Mouse (Mus musculus) testis, adult 2 months (tissue): ENCODE results near the gene Abl1. TPM values are rescaled to one million over a fixed set of nuclear protein-coding genes. Genes with fewer than 3 reads are reported as not detected.

Source experiments
- H3K27ac ChIP-seq: fragments of 200-500 bp; 2 replicates; pipeline ENCODE4 v1.5.1; 2012; ENCODE audit warnings: low read depth, low read length; ENCODE audit not compliant: control insufficient read depth, insufficient read depth
- H3K27me3 ChIP-seq: fragments of 200-500 bp; 2 replicates; pipeline ENCODE4 v1.6.1; 2012; ENCODE audit warnings: mild to moderate bottlenecking, low read length, moderate library complexity; ENCODE audit not compliant: control insufficient read depth, insufficient read depth
- H3K36me3 ChIP-seq: fragments of 200-500 bp; 2 replicates; pipeline ENCODE4 v1.6.1; 2012; ENCODE audit warnings: mild to moderate bottlenecking, low read length; ENCODE audit not compliant: control insufficient read depth, insufficient read depth
- H3K4me1 ChIP-seq: fragments of 200-500 bp; 2 replicates; pipeline ENCODE4 v1.6.1; 2012; ENCODE audit warnings: low read length; ENCODE audit not compliant: control insufficient read depth, insufficient read depth
- H3K4me3 ChIP-seq: fragments of 200-500 bp; 2 replicates; pipeline ENCODE4 v1.5.1; 2012; ENCODE audit warnings: low read depth, mild to moderate bottlenecking, low read length, moderate library complexity, mixed read lengths; ENCODE audit not compliant: control insufficient read depth
- CTCF ChIP-seq: fragments of 200-500 bp; IDR thresholded peaks from 2 replicates; pipeline ENCODE4 v1.5.1; 2012; ENCODE audit warnings: low read depth, mild to moderate bottlenecking, inconsistent platforms, low read length, moderate library complexity; ENCODE audit not compliant: control insufficient read depth, insufficient read depth, insufficient replicate concordance
- POLR2A ChIP-seq: fragments of 200-500 bp; IDR thresholded peaks from 2 replicates; pipeline ENCODE4 v1.6.1; 2012; ENCODE audit warnings: low read depth, mild to moderate bottlenecking, inconsistent platforms, low read length, moderate library complexity; ENCODE audit not compliant: control insufficient read depth
- polyA plus RNA-seq: library from polyadenylated mRNA; depleted of rRNA; stranded (reverse); fragments of >200 nt; gene quantifications from 2 replicates; pipeline ENCODE4 v1.2.3, GENCODE M21; 2012

The Abl1 gene
- polyA plus RNA-seq, 1 experiment = 47.4 TPM

DNA sequence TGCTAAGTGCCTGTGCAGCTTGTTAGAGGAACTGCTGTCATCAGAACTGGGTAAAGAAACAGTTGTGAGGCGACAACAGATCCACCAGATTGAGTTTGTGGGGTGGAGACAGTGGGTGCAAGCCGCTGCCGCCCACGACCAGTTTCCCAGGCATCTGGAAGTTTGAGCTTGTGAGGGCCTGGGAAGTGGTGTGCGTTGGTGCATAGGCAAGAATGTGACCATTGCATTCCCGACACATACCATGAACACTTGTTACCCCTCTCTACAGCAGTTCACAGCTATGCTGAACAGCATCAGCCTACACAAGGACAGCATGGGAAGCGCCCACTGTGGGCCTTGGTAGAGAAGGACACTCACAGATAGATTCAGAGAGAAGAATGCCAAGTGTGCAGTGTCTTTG lies 27.8 kb downstream of the Abl1 start:
- no peaks in the 10 kb centered on the region for H3K36me3 ChIP-seq
- no peak for TF ChIP-seq POLR2A
- TF ChIP-seq CTCF = no peak
- H3K4me3 ChIP-seq = no peak overlapping the region
- no peaks in the 10 kb centered on the region for H3K27me3 ChIP-seq
- H3K27ac ChIP-seq = no peak overlapping the region
- H3K4me1 ChIP-seq = no peaks in the 10 kb centered on the region

DNA sequence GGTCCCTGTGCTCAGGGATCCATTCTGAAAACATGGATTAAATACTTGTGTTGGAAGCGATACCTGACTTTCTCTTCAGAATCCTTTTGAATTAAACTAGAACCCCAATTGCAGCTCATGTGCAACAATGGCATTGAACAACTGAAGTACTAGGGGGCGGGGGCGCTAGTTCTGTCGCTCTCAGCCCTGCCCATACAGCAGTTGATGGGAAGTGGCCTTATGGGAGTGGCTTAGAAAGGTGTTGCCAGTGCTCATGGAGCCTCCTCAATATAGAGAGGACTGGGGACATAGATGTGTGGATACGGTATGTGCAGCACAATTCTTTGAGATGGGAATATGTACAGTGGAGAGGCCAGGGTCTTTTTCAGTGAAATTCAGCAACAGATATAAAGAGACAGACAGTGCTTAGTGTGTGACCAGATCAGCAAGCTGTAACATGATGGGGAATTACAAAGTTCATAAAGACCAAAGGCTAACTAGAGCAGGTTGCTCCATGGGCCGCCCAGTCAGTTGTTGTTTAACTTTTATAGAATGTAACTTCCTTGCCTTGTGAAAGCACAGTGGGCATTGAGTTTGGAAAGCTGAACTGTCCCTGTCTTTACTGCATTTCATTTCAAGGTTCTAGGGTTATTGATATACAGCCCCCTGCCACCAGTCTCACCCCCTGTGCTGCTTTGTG lies 31.2 kb downstream of the Abl1 start:
- TF ChIP-seq POLR2A (no peak), CTCF (no peak)
- Histone ChIP-seq H3K4me3 (no peak overlapping the region), H3K36me3 (no peaks in the 10 kb centered on the region), H3K4me1 (no peaks in the 10 kb centered on the region), H3K27ac (no peak overlapping the region), H3K27me3 (no peaks in the 10 kb centered on the region)

DNA sequence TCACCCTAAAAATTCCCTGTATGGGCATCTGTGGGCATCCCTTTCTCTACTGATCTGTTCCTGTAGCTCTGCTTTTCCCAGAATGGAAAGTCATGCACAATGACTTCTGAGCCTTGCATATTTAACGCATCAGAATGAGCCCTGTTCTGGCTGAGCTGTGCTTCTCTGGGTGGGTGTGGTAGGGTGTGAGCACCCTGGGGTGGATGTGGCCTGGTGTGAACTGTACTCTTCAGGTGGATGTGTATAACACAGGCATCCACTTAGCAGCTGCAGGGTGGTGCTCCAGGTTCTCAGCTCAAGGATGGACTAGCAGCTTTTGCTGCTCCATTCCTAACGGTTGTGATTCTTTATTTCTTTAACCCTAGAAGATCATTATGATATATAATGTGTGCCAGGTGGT lies 31.8 kb downstream of the Abl1 start:
- H3K36me3 ChIP-seq = no peaks in the 10 kb centered on the region
- no peaks in the 10 kb centered on the region for H3K27me3 ChIP-seq
- TF ChIP-seq CTCF = no peak
- no peak for TF ChIP-seq POLR2A
- no peak overlapping the region for H3K4me3 ChIP-seq
- H3K27ac ChIP-seq = no peak overlapping the region
- H3K4me1 ChIP-seq = no peaks in the 10 kb centered on the region

DNA sequence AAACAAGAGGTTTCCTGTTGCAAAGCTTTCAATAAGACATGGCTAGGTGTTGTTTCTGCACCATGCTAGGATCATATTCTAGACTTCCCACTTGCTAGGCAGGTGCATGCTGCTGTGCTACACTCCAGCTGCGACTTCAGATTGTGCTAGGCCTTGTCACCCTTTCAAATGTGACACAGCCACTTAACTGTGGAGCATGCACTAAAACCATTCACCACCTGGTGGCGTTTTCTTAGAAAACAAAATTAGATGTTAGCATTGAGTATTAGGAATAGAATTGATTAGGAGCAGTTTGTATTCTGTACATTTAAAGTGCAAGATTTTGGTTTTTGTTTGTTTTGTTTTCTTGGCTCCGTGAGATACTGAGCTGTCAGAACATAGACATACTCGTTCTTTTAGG lies 32.6 kb downstream of the Abl1 start:
- H3K27ac ChIP-seq = no peak overlapping the region
- no peaks in the 10 kb centered on the region for H3K27me3 ChIP-seq
- H3K36me3 ChIP-seq = no peaks in the 10 kb centered on the region
- no peaks in the 10 kb centered on the region for H3K4me1 ChIP-seq
- TF ChIP-seq CTCF = no peak
- TF ChIP-seq POLR2A = no peak
- H3K4me3 ChIP-seq = no peak overlapping the region

DNA sequence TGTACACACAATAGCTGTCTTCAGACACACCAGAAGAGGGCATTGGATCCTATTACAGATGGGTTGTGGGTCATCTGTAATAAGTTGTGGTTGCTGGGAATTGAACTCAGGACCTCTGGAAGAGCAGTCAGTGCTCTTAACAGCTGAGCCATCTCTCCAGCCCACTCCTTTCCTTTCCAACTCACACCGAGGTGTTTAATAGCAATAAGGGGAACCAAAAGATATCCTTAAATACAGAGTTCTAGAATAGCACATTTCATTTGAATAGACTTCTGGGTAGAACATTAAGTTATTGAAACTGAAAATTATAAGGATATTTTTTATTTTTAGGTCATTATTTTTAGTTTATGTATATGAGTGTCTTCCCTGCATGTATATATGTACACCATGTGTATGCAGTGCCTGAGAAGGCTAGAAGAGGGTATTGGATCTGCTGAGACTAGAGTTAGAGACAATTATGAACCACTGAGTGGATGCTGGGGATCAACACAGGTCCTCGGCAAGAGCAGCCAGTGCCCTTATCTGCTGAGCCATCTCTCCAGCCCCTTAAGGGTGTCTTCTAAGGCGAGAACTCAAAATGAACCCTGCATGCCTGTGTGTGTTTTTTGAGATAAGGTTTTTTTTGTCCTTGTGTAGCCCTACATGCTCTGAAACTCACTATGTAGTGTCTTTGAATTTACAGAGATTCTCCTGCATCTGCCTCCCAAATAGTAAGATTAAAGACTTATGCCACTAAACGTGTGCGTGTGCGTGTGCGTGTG lies 36.7 kb downstream of the Abl1 start:
- H3K27me3 ChIP-seq = no peaks in the 10 kb centered on the region
- H3K4me1 ChIP-seq = no peaks in the 10 kb centered on the region
- no peaks in the 10 kb centered on the region for H3K36me3 ChIP-seq
- TF ChIP-seq CTCF = no peak
- TF ChIP-seq POLR2A = no peak
- H3K27ac ChIP-seq = no peak overlapping the region
- no peak overlapping the region for H3K4me3 ChIP-seq

DNA sequence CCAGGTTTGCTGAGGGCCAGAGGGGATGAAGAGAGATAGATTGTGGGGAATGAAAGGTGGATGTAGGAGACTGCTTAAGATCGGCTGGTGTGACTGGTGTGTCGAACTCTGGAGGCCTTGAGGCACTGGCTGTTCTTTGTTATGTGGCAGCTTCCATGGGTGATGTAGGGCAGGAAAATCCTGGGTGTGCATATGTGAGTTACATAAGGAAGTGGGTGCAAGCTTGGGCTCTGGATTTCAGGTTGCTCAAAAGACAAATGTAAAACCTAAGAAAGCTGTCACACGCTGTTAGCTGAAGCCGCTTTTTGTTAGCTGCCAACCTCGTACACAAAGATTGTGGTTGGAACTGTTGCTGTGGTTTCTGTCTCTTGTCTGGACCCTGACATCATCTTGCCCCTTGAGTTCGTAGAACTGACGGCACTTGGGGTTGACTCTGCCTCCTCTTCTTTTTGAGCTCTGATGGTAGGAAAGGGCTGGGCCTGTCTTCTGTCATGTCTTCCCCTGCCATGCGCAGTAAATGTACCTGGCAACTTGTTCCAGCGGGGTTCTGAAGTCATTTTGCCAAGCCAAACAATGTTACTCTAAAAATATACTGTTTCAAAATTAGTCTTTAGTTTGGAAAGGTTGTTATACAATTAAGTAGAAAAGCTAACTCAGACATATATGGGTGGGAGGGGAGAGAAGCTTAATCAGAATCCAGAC lies 39.6 kb downstream of the Abl1 start:
- no peaks in the 10 kb centered on the region for H3K36me3 ChIP-seq
- no peak overlapping the region for H3K4me3 ChIP-seq
- H3K27ac ChIP-seq = no peak overlapping the region
- H3K27me3 ChIP-seq = no peaks in the 10 kb centered on the region
- TF ChIP-seq CTCF (no peak), POLR2A (no peak)
- no peaks in the 10 kb centered on the region for H3K4me1 ChIP-seq

DNA sequence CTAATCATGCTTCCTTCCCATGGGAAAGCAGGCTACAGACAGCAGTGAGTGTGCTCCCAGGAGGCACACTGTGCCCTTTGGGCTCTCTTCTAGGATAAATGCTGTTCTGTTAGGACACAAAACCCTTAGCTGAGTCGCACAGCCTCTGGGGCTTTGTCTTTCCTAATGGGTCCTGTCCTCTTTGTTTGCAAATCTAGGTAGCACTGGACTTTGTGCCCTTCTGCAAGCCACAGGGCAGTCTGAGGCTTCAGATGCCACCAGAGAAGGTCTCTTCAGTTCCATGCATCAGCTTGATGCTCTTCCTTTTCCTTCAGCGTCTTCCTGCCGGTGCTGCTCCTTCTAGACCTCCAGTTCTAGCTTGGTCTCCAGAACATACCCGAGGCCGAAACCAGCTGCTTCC lies 42.5 kb downstream of the Abl1 start:
- H3K4me1 ChIP-seq = no peaks in the 10 kb centered on the region
- TF ChIP-seq POLR2A (no peak), CTCF (no peak)
- H3K27me3 ChIP-seq = no peaks in the 10 kb centered on the region
- no peaks in the 10 kb centered on the region for H3K36me3 ChIP-seq
- H3K4me3 ChIP-seq = no peak overlapping the region
- H3K27ac ChIP-seq = no peak overlapping the region
